ENCODE assay signal across 16 mouse cellular contexts in the genomic region with DNA sequence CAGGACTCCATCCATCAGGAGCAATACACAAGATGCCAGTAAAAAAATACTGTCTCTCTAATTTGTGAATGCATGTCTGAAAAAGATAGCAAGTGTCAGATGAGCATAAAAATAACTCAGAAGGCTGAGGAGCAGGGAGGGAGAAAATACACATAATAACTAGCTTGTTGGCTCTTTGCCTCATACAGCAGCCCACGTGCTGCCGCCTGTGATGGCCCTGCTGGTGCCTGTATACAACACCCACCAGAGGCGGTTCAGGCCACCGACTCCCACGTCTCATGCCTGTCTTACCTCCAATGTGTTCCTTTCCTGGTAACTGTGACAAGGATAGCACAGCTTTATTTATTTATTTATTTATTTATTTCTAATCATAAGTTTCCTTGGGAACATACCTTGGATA.
A peak's percentile ranks its signal among the peaks of the same experiment; 100 is the strongest.
DNase-seq lines count a peak whose midpoint lies in the region; TF ChIP-seq lines count a peak whose summit lies in the region.
"Had no signal": no experiment of that assay in that cellular context is flagged by ENCODE, and none has a peak within 500 bp of the region (broad histone marks: within the 10 kb centered on the region; RNA-seq: fewer than 3 reads in every experiment).

No protein-coding gene starts in this region.

- intact Hi-C loops in left cerebral cortex, postnatal 14 days (cut with DNase I), result loop anchor here (5.0 to 10.0 kb wide), 2 partner anchors 122 to 230 kb away; a partner anchor contains a TSS

- no peak overlapping the region for H3K4me3 ChIP-seq in layer of hippocampus, adult 2 months
- no peak overlapping the region for H3K4me3 ChIP-seq in kidney, adult 2 months (ENCODE audit: insufficient read depth, low read depth, low read length)
- H3K4me3 ChIP-seq: heart, adult 2 months; hindbrain, embryonic 10.5 days had no signal

- TF ChIP-seq POLR2A in kidney, adult 2 months (IDR thresholded peaks at IDR 0.05; ENCODE audit: low read depth, low read length), result no peak

- no peaks in the 10 kb centered on the region for H3K4me1 ChIP-seq in kidney, adult 2 months (ENCODE audit: control insufficient read depth, insufficient read depth, low read length)
- H3K4me1 ChIP-seq: hindbrain, embryonic 10.5 days had no signal

- peak; percentile 60 to 66 for DNase-seq in frontal cortex, adult 2 months (ENCODE audit: extremely low spot score in 1 of 2, low spot score in 1 of 2)
- no peak for DNase-seq in frontal cortex, postnatal 25 days (ENCODE audit: low spot score in 2 of 2)
- DNase-seq in layer of hippocampus, adult 2 months (ENCODE audit: low spot score in 2 of 2), result peak; percentile 53 to 55
- peak; percentile 57 to 82 for DNase-seq in left cerebral cortex, postnatal 14 days (ENCODE audit: low spot score in 2 of 2)
- peak; percentile 64 for DNase-seq in telencephalon, adult 2 months (ENCODE audit: low read depth, low spot score)
- no peak for DNase-seq in spleen, postnatal 36 days (ENCODE audit: low spot score in 2 of 2)
- no peak for DNase-seq in kidney, adult 2 months
- DNase-seq: adrenal gland, postnatal 36 days; cerebellum, adult 8-10 months; heart, adult 2 months; kidney, adult 8-10 months; kidney, postnatal 4 days; lung, adult 18-20 months; lung, postnatal 36 days; thymus, adult 18-20 months had no signal

- peak overlapping the region; percentile 72 for H3K27ac ChIP-seq in layer of hippocampus, adult 2 months
- H3K27ac ChIP-seq in kidney, adult 2 months (ENCODE audit: insufficient read depth, low read depth, low read length), result no peak overlapping the region
- H3K27ac ChIP-seq: heart, adult 2 months; hindbrain, embryonic 10.5 days had no signal

- no peak for TF ChIP-seq CTCF in layer of hippocampus, adult 2 months (conservative IDR thresholded peaks at IDR 0.05)
- TF ChIP-seq CTCF in kidney, adult 2 months (conservative IDR thresholded peaks at IDR 0.05; ENCODE audit: insufficient read depth, insufficient read length, low read depth, low read length), result no peak

- no peaks in the 10 kb centered on the region for H3K27me3 ChIP-seq in kidney, adult 2 months (replicated peaks; ENCODE audit: control insufficient read depth, insufficient read depth, low read length)

- WGBS in kidney, adult 2 months, result 91% methylated on average over 5 of the region's 5 CpGs

- no peaks in the 10 kb centered on the region for H3K36me3 ChIP-seq in kidney, adult 2 months (ENCODE audit: control insufficient read depth, insufficient read depth, low read length)
- H3K36me3 ChIP-seq: hindbrain, embryonic 10.5 days had no signal

Comparison
In these comparisons a context has a peak if more than half of its experiments do, and no peak if none do; other contexts are left out.
1. DNase-seq: peak in frontal cortex, adult 2 months (2 of 2), layer of hippocampus, adult 2 months (2 of 2), left cerebral cortex, postnatal 14 days (2 of 2) and telencephalon, adult 2 months (single experiment); none in frontal cortex, postnatal 25 days (0 of 2), spleen, postnatal 36 days (0 of 2) and kidney, adult 2 months (single experiment).